Mouse (Mus musculus) hindbrain, embryonic 14.5 days (tissue): ENCODE data around the gene Selenoi. TPM values are rescaled to one million over a fixed set of nuclear protein-coding genes. Genes with fewer than 3 reads are reported as not detected.
A peak's percentile ranks its signal among the peaks of the same experiment; 100 is the strongest.

ENCODE experiments used
- ATAC-seq: fragments of 200-750 bp; cut with Nextera tagmentation; 2 replicates; pipeline ENCODE4 v1.8.0; 2017; ENCODE audit warnings: moderate number of reproducible peaks, mild to moderate bottlenecking, moderate TSS enrichment, moderate library complexity; ENCODE audit not compliant: low FRiP score
- DNase-seq: peaks from one replicate; pipeline ENCODE4 v3.0.0-alpha.2; 2015; ENCODE audit warnings: low spot score
- H3K27ac ChIP-seq: fragments of 300-500 bp; sonication (generic); 2 replicates; pipeline ENCODE4 v1.5.1; 2014; ENCODE audit warnings: mild to moderate bottlenecking, moderate library complexity
- H3K27me3 ChIP-seq: fragments of 300-500 bp; sonication (generic); 2 replicates; pipeline ENCODE4 v1.6.1; 2014; ENCODE audit warnings: mild to moderate bottlenecking, low read length, mixed read lengths; ENCODE audit not compliant: control insufficient read depth, insufficient read depth
- H3K36me3 ChIP-seq: fragments of 300-500 bp; sonication (generic); replicated peaks from 2 replicates; pipeline ENCODE4 v1.6.1; 2014; ENCODE audit not compliant: control insufficient read depth, insufficient read depth
- H3K4me1 ChIP-seq: fragments of 300-500 bp; sonication (generic); replicated peaks from 2 replicates; pipeline ENCODE4 v1.6.1; 2014; ENCODE audit warnings: antibody characterized with exemption, low read length, mixed read lengths; ENCODE audit not compliant: control insufficient read depth, insufficient read depth
- H3K4me2 ChIP-seq: fragments of 300-500 bp; sonication (generic); replicated peaks from 2 replicates; pipeline ENCODE4 v1.6.1; 2014; ENCODE audit warnings: mild to moderate bottlenecking, moderate library complexity
- H3K4me3 ChIP-seq: fragments of 300-500 bp; sonication (generic); replicated peaks from 2 replicates; pipeline ENCODE4 v1.5.1; 2014; ENCODE audit warnings: mild to moderate bottlenecking, low read length
- H3K9ac ChIP-seq: fragments of 300-500 bp; sonication (generic); 2 replicates; pipeline ENCODE4 v1.6.1; 2014
- H3K9me3 ChIP-seq: fragments of 300-500 bp; sonication (generic); 2 replicates; pipeline ENCODE4 v1.6.1; 2016; ENCODE audit warnings: low read length; ENCODE audit not compliant: control insufficient read depth
- WGBS: fragments of 180-500 bp; shearing (Covaris S2); extraction: QIAGEN DNeasy Blood & Tissue Kit; methylation state at CpG from one replicate; pipeline ENCODE4 v1.1.7; 2014; 5-methylcytosine and 5-hydroxymethylcytosine counted together
- polyA plus RNA-seq: library from polyadenylated mRNA; unstranded; fragments of >200 nt; fragmentation: Nextera tagmentation; extraction: Ambion mirVana; gene quantifications from 2 replicates; pipeline ENCODE4 v1.2.1, GENCODE M21; 2014

Gene Selenoi
- polyA plus RNA-seq, 1 experiment from 2014 or later: 38.0 TPM

- Histone ChIP-seq H3K4me3 (no peak overlapping the region), H3K4me2 (no peak overlapping the region), H3K9ac (no peak overlapping the region), H3K9me3 (no peaks in the 10 kb centered on the region), H3K27ac (no peak overlapping the region), H3K4me1 (0 out of 2 replicates have a peak, but pooled peaks cover 8% of the 10 kb centered on the region), H3K27me3 (no peaks in the 10 kb centered on the region), H3K36me3 (peaks cover 26% of the 10 kb centered on the region; the same call in 1 of the 2 replicates)
- DNase-seq (no peak), ATAC-seq (no peak)
- WGBS: 97% methylated on average over 1 of the region's 1 CpGs
Observed at GRCm38 (mm10) chr5:30247666-30248065, 15.3 kb downstream of the Selenoi start.

GRCm38 (mm10) chr5:30255567-30256354 is 23.4 kb downstream of the Selenoi start:
- no peak overlapping the region for H3K4me3 ChIP-seq

GRCm38 (mm10) chr5:30258776-30259175 is 26.4 kb downstream of the Selenoi start:
- ATAC-seq (no peak), DNase-seq (no peak)
- Histone ChIP-seq H3K9me3 (no peaks in the 10 kb centered on the region), H3K36me3 (peaks cover 70% of the 10 kb centered on the region), H3K4me1 (no peaks in the 10 kb centered on the region), H3K4me2 (no peak overlapping the region), H3K9ac (no peak overlapping the region), H3K4me3 (no peak overlapping the region), H3K27me3 (no peaks in the 10 kb centered on the region), H3K27ac (no peak overlapping the region)
- WGBS: 91% methylated on average over 7 of the region's 7 CpGs

More at GRCm38 (mm10) chr5:30255567-30256354, 23.4 kb downstream of the Selenoi start:
- ATAC-seq: no peak
- H3K27me3 ChIP-seq: no peaks in the 10 kb centered on the region
- H3K4me2 ChIP-seq: no peak overlapping the region
- no peak overlapping the region for H3K9ac ChIP-seq
- no peaks in the 10 kb centered on the region for H3K4me1 ChIP-seq
- H3K9me3 ChIP-seq: no peaks in the 10 kb centered on the region
- WGBS: 87% methylated on average over 12 of the region's 12 CpGs
- no peak for DNase-seq
- peaks cover 68% of the 10 kb centered on the region for H3K36me3 ChIP-seq
- H3K27ac ChIP-seq: no peak overlapping the region

GRCm38 (mm10) chr5:30270571-30271190 is 38.3 kb downstream of the Selenoi start:
- Histone ChIP-seq H3K4me3 (no peak overlapping the region), H3K27me3 (no peaks in the 10 kb centered on the region), H3K4me1 (no peaks in the 10 kb centered on the region), H3K9ac (no peak overlapping the region; the same call in 1 of the 2 replicates), H3K9me3 (no peaks in the 10 kb centered on the region), H3K27ac (no peak overlapping the region), H3K36me3 (peaks cover 26% of the 10 kb centered on the region), H3K4me2 (no peak overlapping the region)
- no peak for ATAC-seq
- 70% methylated on average over 11 of the region's 11 CpGs for WGBS
- no peak for DNase-seq

- H3K9ac ChIP-seq: no peak overlapping the region
- whole genome bisulfite sequencing: 94% methylated on average over 11 of the region's 11 CpGs
- H3K27ac ChIP-seq: no peak overlapping the region
- no peak overlapping the region for H3K4me2 ChIP-seq
- DNase-seq: no peak
- H3K27me3 ChIP-seq: no peaks in the 10 kb centered on the region
- no peaks in the 10 kb centered on the region for H3K4me1 ChIP-seq
- ATAC-seq: no peak
- H3K4me3 ChIP-seq: no peak overlapping the region
- peaks cover 15% of the 10 kb centered on the region for H3K36me3 ChIP-seq
- no peaks in the 10 kb centered on the region for H3K9me3 ChIP-seq
Observed at GRCm38 (mm10) chr5:30271599-30272281, 39.4 kb downstream of the Selenoi start.

- WGBS: 93% methylated on average over 2 of the region's 2 CpGs
- no peak overlapping the region for H3K4me3 ChIP-seq
Observed at GRCm38 (mm10) chr5:30276361-30276760, 44.0 kb downstream of the Selenoi start.

GRCm38 (mm10) chr5:30278952-30279351 is 46.6 kb downstream of the Selenoi start:
- DNase-seq: no peak

More at GRCm38 (mm10) chr5:30276361-30276760, 44.0 kb downstream of the Selenoi start:
- no peaks in the 10 kb centered on the region for H3K27me3 ChIP-seq
- no peaks in the 10 kb centered on the region for H3K9me3 ChIP-seq
- H3K9ac ChIP-seq: no peak overlapping the region
- no peak overlapping the region for H3K27ac ChIP-seq
- 0 out of 2 replicates have a peak, but pooled peaks cover 4% of the 10 kb centered on the region for H3K4me1 ChIP-seq
- DNase-seq: no peak
- H3K4me2 ChIP-seq: no peak overlapping the region
- no peak for ATAC-seq
- no peaks in the 10 kb centered on the region for H3K36me3 ChIP-seq

GRCm38 (mm10) chr5:30279446-30279845 is 47.1 kb downstream of the Selenoi start:
- Histone ChIP-seq H3K4me1 (0 out of 2 replicates have a peak, but pooled peaks cover 4% of the 10 kb centered on the region), H3K36me3 (no peaks in the 10 kb centered on the region), H3K27ac (no peak overlapping the region), H3K9ac (no peak overlapping the region), H3K9me3 (no peaks in the 10 kb centered on the region), H3K27me3 (no peaks in the 10 kb centered on the region), H3K4me3 (no peak overlapping the region), H3K4me2 (no peak overlapping the region)
- no peak for ATAC-seq
- WGBS: 94% methylated on average over 4 of the region's 4 CpGs
- no peak for DNase-seq

More at GRCm38 (mm10) chr5:30278952-30279351, 46.6 kb downstream of the Selenoi start:
- Histone ChIP-seq H3K9me3 (no peaks in the 10 kb centered on the region), H3K4me1 (0 out of 2 replicates have a peak, but pooled peaks cover 4% of the 10 kb centered on the region), H3K36me3 (no peaks in the 10 kb centered on the region), H3K4me3 (no peak overlapping the region), H3K4me2 (no peak overlapping the region), H3K9ac (no peak overlapping the region), H3K27me3 (no peaks in the 10 kb centered on the region), H3K27ac (no peak overlapping the region)
- WGBS: 89% methylated on average over 3 of the region's 3 CpGs
- ATAC-seq: no peak

GRCm38 (mm10) chr5:30280864-30281263 is 48.5 kb downstream of the Selenoi start:
- H3K36me3 ChIP-seq: no peaks in the 10 kb centered on the region
- H3K4me1 ChIP-seq: 0 out of 2 replicates have a peak, but pooled peaks cover 4% of the 10 kb centered on the region
- H3K4me3 ChIP-seq: peak overlapping the region; percentile 48
- DNase-seq (no peak), ATAC-seq (no peak)
- WGBS: 34% methylated on average over 9 of the region's 9 CpGs
- H3K9ac ChIP-seq: peak overlapping the region; percentile 67
- no peak overlapping the region for H3K27ac ChIP-seq
- H3K4me2 ChIP-seq: peak overlapping the region; percentile 74
- H3K9me3 ChIP-seq: no peaks in the 10 kb centered on the region
- H3K27me3 ChIP-seq: no peaks in the 10 kb centered on the region
